Mouse (Mus musculus) neural tube, embryonic 12.5 days (tissue): ENCODE results near the gene Mgat5b. TPM values are rescaled to one million over a fixed set of nuclear protein-coding genes. Genes with fewer than 3 reads are reported as not detected.
"Not testable (repeated sequence)": the region's sequence is repeated elsewhere in the genome, so short reads cannot be mapped to it uniquely, and the experiment has no call there.

Source experiments
- ATAC-seq: fragments of 200-750 bp; cut with Nextera tagmentation; 2 replicates; pipeline ENCODE4 v1.8.0; 2017; ENCODE audit warnings: low read depth, mild to moderate bottlenecking, moderate TSS enrichment, moderate library complexity; ENCODE audit not compliant: low FRiP score
- H3K27ac ChIP-seq: fragments of 300-500 bp; sonication (generic); 2 replicates; pipeline ENCODE4 v1.5.1; 2016
- H3K27me3 ChIP-seq: fragments of 300-500 bp; sonication (generic); replicated peaks from 2 replicates; pipeline ENCODE4 v1.6.1; 2016; ENCODE audit warnings: mild to moderate bottlenecking
- H3K36me3 ChIP-seq: fragments of 300-500 bp; sonication (generic); 2 replicates; pipeline ENCODE4 v1.6.1; 2016; ENCODE audit warnings: mild to moderate bottlenecking
- H3K4me1 ChIP-seq: fragments of 300-500 bp; sonication (generic); 2 replicates; pipeline ENCODE4 v1.6.1; 2016
- H3K4me2 ChIP-seq: fragments of 300-500 bp; sonication (generic); replicated peaks from 2 replicates; pipeline ENCODE4 v1.6.1; 2016; ENCODE audit warnings: mild to moderate bottlenecking
- H3K4me3 ChIP-seq: fragments of 300-500 bp; sonication (generic); 2 replicates; pipeline ENCODE4 v1.5.1; 2016
- H3K9ac ChIP-seq: fragments of 300-500 bp; sonication (generic); 2 replicates; pipeline ENCODE4 v1.6.1; 2016; ENCODE audit warnings: mild to moderate bottlenecking
- H3K9me3 ChIP-seq: fragments of 300-500 bp; sonication (generic); 2 replicates; pipeline ENCODE4 v1.6.1; 2016; ENCODE audit warnings: mild to moderate bottlenecking
- WGBS: fragments of 180-500 bp; shearing (Covaris S2); methylation state at CpG from one replicate; pipeline ENCODE4 v1.1.7; 2016; 5-methylcytosine and 5-hydroxymethylcytosine counted together
- polyA plus RNA-seq: library from polyadenylated mRNA; unstranded; fragments of >200 nt; fragmentation: Nextera tagmentation; extraction: Ambion mirVana; gene quantifications from 2 replicates; pipeline ENCODE4 v1.2.1, GENCODE M21; 2016

Gene Mgat5b
- polyA plus RNA-seq, 1 experiment from 2014 or later = 30.1 TPM

DNA sequence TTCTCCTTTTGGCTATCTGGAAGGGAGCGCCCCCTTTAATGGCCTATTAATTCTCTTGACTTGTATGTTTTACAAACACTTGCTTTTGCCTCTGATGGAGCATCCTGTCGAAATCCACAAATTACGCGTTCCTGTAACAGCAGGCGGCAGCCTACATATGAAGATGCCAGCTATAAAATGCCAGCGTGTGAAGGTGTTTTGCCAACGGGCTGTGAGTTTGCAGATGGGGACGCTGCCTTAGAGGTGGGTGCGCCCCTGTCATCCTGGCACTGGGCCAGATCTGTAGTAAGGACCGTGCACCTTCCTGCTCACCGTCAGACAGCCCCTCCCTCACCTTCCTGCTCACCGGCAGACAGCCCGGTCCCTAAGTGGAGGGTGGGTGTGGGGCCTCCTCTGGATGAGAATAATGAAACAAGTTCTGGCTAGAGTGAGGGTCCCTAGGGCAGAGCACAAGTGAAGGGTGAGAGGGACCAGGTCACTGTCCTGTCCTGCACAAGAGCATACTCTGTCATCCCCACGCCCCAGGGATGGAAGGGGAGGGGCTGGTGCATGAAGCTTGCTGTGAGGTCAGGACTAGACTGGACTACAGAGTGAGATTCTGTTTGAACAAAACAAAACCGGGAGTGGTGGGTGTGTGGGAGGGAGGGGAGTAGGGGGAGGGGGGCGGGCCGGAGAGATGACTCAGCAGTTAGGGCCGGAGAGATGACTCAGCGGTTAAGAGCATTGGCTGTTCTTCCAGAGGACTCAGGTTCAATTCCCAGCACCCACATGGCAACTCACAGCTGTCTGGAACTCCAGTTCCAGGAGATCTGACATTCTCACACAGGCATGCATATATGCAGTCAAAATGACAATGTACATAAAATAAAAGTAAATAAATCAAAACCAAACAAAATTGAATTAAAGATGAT is 24.9 kb upstream of the Mgat5b start:
- Histone ChIP-seq H3K27ac (no peak overlapping the region), H3K27me3 (no peaks in the 10 kb centered on the region), H3K36me3 (no peaks in the 10 kb centered on the region), H3K4me3 (no peak overlapping the region), H3K4me1 (no peaks in the 10 kb centered on the region), H3K9me3 (no peaks in the 10 kb centered on the region), H3K4me2 (no peak overlapping the region), H3K9ac (no peak overlapping the region)
- no peak for ATAC-seq
- 76% methylated on average over 19 of the region's 19 CpGs for WGBS

DNA sequence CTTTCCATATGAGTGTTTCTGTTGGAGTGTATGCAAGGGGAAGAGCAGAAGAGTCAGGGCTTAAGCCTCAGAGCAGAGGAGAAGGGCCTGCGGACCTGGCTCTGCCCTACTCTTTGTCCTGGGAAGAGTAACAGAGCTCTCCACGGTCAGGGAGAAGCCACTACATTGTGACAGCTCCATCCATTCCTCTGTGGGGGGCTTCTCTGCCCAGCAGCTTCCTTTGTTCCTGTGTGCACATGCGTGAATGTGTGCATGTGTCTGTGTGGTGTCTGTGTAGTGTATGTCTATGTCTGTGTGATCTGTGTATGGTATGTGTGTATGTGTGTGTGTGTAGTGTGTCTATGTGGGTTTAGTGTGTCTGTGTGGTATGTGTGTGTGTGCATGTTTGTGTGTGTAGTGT is 23.3 kb upstream of the Mgat5b start:
- no peak overlapping the region for H3K4me2 ChIP-seq
- no peaks in the 10 kb centered on the region for H3K36me3 ChIP-seq
- no peak overlapping the region for H3K4me3 ChIP-seq
- H3K9me3 ChIP-seq = no peaks in the 10 kb centered on the region
- H3K27ac ChIP-seq = no peak overlapping the region
- no peaks in the 10 kb centered on the region for H3K4me1 ChIP-seq
- no peaks in the 10 kb centered on the region for H3K27me3 ChIP-seq
- no peak overlapping the region for H3K9ac ChIP-seq
- 65% methylated on average over 3 of the region's 3 CpGs for WGBS
- ATAC-seq = no peak

DNA sequence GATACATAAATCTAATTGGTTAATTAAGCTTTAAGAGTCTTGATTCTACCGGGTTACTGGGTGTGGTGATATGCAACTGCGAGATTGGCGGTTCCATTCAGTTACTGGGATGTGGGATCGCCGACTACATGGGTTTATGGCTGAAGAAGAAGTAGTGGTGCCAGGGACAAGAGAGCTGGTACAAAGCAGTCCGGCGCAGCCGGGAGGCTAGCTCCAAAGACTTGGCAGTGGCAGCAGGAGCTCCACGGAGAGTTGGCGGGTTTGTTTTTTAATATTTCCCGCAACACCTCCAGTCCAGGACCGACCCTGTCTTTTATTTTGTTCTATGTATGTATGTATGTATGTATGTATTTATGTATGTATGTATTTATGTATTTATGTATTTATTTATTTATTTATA is 19.4 kb upstream of the Mgat5b start:
- Histone ChIP-seq H3K27ac (no peak overlapping the region), H3K4me3 (no peak overlapping the region), H3K27me3 (peaks cover 7% of the 10 kb centered on the region), H3K9me3 (no peaks in the 10 kb centered on the region), H3K4me2 (no peak overlapping the region), H3K4me1 (no peaks in the 10 kb centered on the region), H3K9ac (no peak overlapping the region), H3K36me3 (no peaks in the 10 kb centered on the region)
- WGBS = 88% methylated on average over 12 of the region's 12 CpGs
- ATAC-seq = no peak

DNA sequence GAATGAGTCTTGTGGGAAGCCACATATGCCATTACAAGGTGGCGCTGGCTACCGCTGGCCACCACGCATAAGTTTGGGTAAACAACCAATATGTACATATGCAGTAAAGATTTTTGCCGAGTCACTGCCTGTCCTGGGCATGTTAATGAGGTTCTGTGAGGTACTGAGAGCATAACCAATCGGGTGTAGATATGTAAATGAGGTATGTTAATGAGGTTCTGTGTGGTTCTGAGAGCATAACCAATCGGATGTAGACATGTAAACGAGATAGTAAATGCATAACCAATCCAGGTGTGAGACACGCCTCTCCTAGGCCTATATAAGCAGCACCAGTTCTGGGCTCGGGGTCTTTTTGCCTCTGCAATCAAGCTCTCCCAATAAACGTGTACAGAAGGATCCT is 16.1 kb upstream of the Mgat5b start:
- peaks cover 26% of the 10 kb centered on the region for H3K27me3 ChIP-seq
- not testable (repeated sequence) for H3K9ac ChIP-seq, H3K4me1 ChIP-seq, H3K4me2 ChIP-seq, H3K27ac ChIP-seq, ATAC-seq, H3K9me3 ChIP-seq, H3K36me3 ChIP-seq, H3K4me3 ChIP-seq
- 83% methylated on average over 10 of the region's 10 CpGs for WGBS

DNA sequence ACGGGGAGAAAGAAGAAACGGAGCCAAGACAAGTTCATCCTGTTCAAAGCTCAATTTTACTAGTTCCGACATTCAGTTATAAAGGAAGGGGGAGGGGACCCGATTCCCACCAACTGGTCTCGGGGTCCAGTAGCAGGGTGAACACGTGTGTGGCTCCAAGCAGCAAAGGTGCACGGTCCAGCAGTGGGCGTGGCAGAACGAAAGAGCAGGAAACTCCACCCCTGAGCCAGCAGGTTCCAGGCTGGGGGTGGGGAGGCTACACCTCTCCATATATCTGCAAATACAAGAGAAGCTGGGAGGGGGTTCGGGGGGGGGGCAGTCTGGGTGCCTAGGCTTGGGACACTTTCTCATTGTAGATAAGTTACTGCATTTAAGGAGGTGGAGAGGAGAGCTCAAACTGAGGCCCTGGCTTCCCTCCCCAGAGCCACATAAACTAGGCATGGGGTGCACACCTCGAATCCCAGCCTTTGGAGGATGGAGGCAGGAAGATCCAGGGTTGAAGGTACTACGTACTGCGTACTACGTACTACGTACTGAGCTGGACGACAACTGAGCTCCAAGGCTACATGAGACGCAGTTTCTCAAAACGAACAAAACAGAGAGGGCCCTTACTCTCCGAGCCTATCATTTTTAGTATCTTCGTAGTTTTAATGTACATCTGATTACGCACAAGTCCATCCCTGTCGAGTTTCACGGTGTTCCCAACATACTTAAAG is 12.8 kb upstream of the Mgat5b start:
- Histone ChIP-seq H3K4me1 (peaks cover 5% of the 10 kb centered on the region), H3K27ac (no peak overlapping the region), H3K9me3 (no peaks in the 10 kb centered on the region), H3K4me2 (peak overlapping the region; percentile 51), H3K27me3 (peaks cover 26% of the 10 kb centered on the region), H3K9ac (no peak overlapping the region), H3K36me3 (no peaks in the 10 kb centered on the region), H3K4me3 (0 out of 2 replicates have a peak overlapping the region, but pooled peaks have one; percentile 11)
- WGBS = 3% methylated on average over 23 of the region's 23 CpGs
- ATAC-seq = no peak

DNA sequence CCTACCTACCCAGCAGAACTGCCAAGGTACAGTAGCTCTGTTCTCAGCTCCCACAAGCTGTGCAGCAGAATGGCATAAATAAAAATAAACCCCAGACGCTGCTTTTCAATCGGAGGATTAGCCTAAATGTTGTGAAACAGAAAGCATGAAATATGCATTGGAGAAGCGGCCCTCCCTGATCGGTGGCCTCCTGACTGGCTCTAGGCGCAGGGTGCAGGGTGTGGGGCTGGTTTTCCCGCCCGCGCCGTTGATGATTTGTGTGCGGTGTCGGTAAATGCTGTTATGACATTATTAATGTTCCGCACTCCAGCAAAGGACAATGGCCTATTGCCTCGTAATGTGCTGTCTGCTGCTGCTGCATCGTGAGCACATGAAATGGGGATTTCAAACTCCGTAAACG is 5.1 kb upstream of the Mgat5b start:
- Histone ChIP-seq H3K36me3 (no peaks in the 10 kb centered on the region), H3K9ac (no peak overlapping the region), H3K27me3 (peaks cover 14% of the 10 kb centered on the region), H3K9me3 (no peaks in the 10 kb centered on the region), H3K4me3 (no peak overlapping the region), H3K27ac (peak overlapping the region; percentile 60; the same call in 1 of the 2 replicates), H3K4me2 (peak overlapping the region; percentile 12), H3K4me1 (peaks cover 27% of the 10 kb centered on the region)
- 40% methylated on average over 16 of the region's 16 CpGs for WGBS
- ATAC-seq = no peak

DNA sequence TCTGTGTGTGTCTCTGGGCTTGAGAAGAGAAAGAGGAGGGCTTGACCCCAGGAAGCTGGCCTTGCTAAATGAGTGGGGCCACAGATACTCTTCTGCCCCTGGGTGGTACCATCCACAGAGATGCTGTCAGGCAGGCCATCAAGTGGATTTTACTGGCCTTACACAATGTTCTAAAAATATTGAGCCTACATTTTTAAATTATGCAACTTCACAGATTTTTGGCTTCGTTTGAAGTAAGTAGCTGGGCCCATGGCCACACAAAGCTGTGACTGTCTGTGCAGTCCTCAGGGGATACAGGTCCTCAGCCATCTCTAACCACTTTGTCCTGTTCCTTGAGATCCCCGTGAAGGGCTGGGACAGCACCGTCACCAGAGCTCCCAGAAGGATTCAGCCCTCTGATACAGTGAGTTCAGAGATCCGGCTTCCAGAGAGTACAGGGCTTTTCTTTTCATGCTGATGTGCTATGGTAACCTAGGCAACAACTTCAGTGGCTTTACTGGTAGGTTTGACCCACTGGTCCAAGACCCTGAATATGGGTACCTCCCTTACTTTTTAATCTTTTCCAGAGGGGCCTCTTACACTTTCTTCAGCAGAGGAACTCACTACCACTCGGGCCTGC is 4.3 kb upstream of the Mgat5b start:
- Histone ChIP-seq H3K27me3 (peaks cover 14% of the 10 kb centered on the region), H3K4me3 (no peak overlapping the region), H3K4me2 (no peak overlapping the region; the same call in 1 of the 2 replicates), H3K9ac (no peak overlapping the region), H3K9me3 (no peaks in the 10 kb centered on the region), H3K36me3 (no peaks in the 10 kb centered on the region), H3K27ac (no peak overlapping the region), H3K4me1 (peaks cover 28% of the 10 kb centered on the region)
- ATAC-seq = no peak
- WGBS = 61% methylated on average over 5 of the region's 5 CpGs

DNA sequence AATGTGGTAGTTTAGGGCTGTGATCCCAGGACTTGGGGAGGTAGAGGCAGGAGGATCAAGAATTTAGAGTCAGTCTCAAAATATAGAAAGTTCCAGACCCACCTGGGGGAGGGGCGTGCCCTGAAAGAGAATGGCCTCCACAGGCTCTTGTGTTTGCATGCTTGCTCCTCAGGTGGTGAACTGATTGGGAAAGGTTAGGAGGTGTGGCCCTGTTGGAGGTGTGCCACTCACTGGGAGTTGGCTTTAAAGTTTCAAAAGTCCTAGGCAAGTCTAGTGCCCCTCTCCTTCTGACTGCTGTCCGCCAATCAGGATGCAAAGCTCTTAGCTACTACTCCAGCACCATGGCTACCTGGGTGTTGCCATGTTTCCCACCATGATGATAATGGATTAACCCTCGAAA is 3.4 kb upstream of the Mgat5b start:
- ATAC-seq = no peak
- H3K4me2 ChIP-seq = no peak overlapping the region
- WGBS = 88% methylated on average over 3 of the region's 3 CpGs
- no peak overlapping the region for H3K27ac ChIP-seq
- H3K4me1 ChIP-seq = peaks cover 35% of the 10 kb centered on the region
- no peak overlapping the region for H3K9ac ChIP-seq
- H3K27me3 ChIP-seq = peaks cover 19% of the 10 kb centered on the region
- H3K4me3 ChIP-seq = no peak overlapping the region
- H3K9me3 ChIP-seq = no peaks in the 10 kb centered on the region
- H3K36me3 ChIP-seq = no peaks in the 10 kb centered on the region

DNA sequence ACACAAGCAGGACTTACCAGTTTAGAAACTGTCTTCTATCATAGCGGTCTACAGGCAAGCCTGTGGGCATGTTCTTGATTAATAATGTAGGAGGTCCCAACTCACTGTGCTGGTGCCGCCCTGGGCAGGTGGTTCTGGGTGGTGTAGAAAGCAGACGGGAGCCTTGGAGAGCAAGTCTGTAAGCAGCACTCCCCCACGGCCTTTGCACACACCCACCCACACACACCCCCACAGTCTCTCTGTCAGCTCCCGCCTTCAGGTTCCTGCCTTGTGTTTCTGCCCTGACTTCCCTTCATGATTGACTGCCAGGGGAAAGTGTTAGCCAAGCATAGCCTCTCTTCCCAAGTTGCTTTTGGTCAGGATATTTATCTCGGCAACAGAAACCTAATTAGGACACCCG is 1.3 kb upstream of the Mgat5b start:
- Histone ChIP-seq H3K4me1 (peaks cover 55% of the 10 kb centered on the region), H3K36me3 (no peaks in the 10 kb centered on the region), H3K27ac (no peak overlapping the region), H3K27me3 (peaks cover 23% of the 10 kb centered on the region), H3K4me3 (no peak overlapping the region), H3K9ac (no peak overlapping the region), H3K4me2 (peak overlapping the region; percentile 86; the same call in 1 of the 2 replicates), H3K9me3 (no peaks in the 10 kb centered on the region)
- ATAC-seq = no peak
- WGBS = 59% methylated on average over 7 of the region's 7 CpGs

DNA sequence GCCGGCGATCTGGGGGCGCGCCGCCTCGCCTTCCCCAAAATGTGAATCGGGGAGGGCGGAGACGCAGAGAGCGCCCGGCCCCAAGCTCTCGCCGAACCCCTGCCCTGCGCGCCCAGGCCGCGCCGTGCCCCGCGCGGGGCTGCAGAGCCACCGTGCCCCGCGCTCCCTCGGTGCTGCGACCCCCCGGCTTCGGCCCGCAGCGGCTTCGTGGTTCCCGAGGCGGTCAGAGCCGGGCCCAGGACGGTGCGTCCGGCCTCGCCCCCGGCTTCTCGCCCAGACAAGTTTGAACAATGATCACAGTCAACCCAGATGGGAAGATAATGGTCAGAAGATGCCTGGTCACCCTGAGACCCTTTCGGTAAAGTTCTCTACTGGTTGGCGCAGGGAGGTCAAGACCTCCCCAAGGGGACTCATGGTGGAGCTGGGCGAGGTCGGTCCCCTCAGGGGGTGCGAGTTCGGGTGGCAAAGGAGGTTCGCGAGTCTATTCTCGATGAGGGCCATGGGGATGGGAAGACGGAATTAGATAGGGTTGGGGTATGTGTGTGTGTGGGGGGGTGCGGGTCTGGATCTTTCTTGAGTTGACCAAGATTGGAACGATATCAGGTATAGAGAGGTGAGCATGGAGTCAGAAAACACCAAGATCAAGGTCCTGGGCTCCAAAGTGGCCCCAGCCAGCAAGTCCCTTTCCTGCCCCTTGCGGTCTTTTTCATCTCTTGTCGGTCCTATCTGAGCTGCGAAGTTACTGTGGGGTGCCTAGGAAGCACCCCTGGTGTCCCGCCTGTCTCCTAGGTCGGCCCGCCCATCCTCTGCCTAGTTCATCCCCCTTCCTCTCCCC is 740 bp downstream of the Mgat5b start:
- peaks cover 44% of the 10 kb centered on the region for H3K4me1 ChIP-seq
- 1% methylated on average over 58 of the region's 58 CpGs for WGBS

DNA sequence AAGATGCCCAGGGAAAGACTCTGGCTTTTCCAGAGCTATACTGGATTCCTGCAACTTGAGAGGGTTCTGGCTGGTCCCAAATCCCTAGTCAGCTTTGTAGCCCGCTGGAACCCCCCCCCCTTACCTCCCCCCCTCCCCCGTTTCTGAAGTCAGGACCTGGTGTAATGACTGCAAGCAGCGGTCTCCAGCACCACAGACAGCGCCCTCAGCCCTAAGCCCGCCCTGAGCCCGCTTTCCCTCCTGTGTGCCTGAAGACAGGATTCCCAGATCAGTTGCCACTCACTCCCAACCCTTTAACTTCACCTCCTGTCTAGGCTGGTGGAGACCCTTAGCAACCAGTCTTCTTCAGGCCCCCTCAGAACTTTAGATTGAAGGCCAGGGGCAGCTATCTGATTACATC is 2.1 kb downstream of the Mgat5b start:
- Histone ChIP-seq H3K27ac (no peak overlapping the region), H3K4me3 (peak overlapping the region; percentile 76), H3K4me2 (peak overlapping the region; percentile 86), H3K9me3 (no peaks in the 10 kb centered on the region), H3K9ac (peak overlapping the region; percentile 98), H3K4me1 (peaks cover 43% of the 10 kb centered on the region), H3K36me3 (peaks cover 15% of the 10 kb centered on the region; the same call in 1 of the 2 replicates), H3K27me3 (peaks cover 23% of the 10 kb centered on the region)
- 12% methylated on average over 6 of the region's 6 CpGs for WGBS
- ATAC-seq = no peak

More for the DNA sequence above, 740 bp downstream of the Mgat5b start:
- peaks cover 23% of the 10 kb centered on the region for H3K27me3 ChIP-seq
- H3K4me3 ChIP-seq = peak overlapping the region; percentile 76
- no peaks in the 10 kb centered on the region for H3K9me3 ChIP-seq
- peaks cover 9% of the 10 kb centered on the region; the same call in 1 of the 2 replicates for H3K36me3 ChIP-seq
- H3K27ac ChIP-seq = peak overlapping the region; percentile 26; the same call in 1 of the 2 replicates
- peak overlapping the region; percentile 86 for H3K4me2 ChIP-seq
- ATAC-seq = peak; percentile 59
- peak overlapping the region; percentile 98 for H3K9ac ChIP-seq
